Mouse (Mus musculus): ENCODE data around the gene Gstp2. TPM values are rescaled to one million over a fixed set of nuclear protein-coding genes. Genes with fewer than 3 reads are reported as not detected.

Gstp2 gene
- total RNA-seq, 4 experiments from 2014 or later: 131 to 147 (median 142) TPM

Other genes starting within 250 kb of the Gstp2 start
- 10 to 100 TPM in 1 of 4 experiments, 1 to 10 TPM in 3; 8.3 to 10.4 (median 8.7) TPM for gene Chka, start 194.2 kb downstream of the Gstp2 start, total RNA-seq (2022)
- gene Tcirg1, start 138.9 kb downstream of the Gstp2 start, total RNA-seq (2022): 10 to 100 TPM in 2 of 4 experiments, 1 to 10 TPM in 2; 8.5 to 13.9 (median 9.3) TPM
- gene Ndufs8, start 133.2 kb downstream of the Gstp2 start, total RNA-seq (2022): 100 to 1,000 TPM; 481 to 543 (median 507) TPM
- 1 to 10 TPM in 3 of 4 experiments, under 1 TPM in 1; 0.76 to 2.2 (median 1.6) TPM for gene Aldh3b1, start 116.2 kb downstream of the Gstp2 start, total RNA-seq (2022)
- gene Unc93b1, start 110.8 kb downstream of the Gstp2 start, total RNA-seq (2022): 10 to 100 TPM; 11.1 to 19.2 (median 13.7) TPM
- 1 to 10 TPM in 1 of 4 experiments, under 1 TPM in 3; 0.35 to 1.2 (median 0.55) TPM for gene Aldh3b3, start 87.4 kb downstream of the Gstp2 start, total RNA-seq (2022)
- gene Aldh3b2, start 73.7 kb downstream of the Gstp2 start, total RNA-seq (2022): under 1 TPM in 2 of 4 experiments, not detected in 2; 0.19 to 0.23 TPM
- gene Acy3, start 59.5 kb downstream of the Gstp2 start, total RNA-seq (2022): 10 to 100 TPM; 24.2 to 32.4 (median 28.4) TPM
- gene Tbx10, start 53.3 kb downstream of the Gstp2 start, total RNA-seq (2022): not detected
- 100 to 1,000 TPM; 134 to 165 (median 153) TPM for gene Nudt8, start 45.4 kb downstream of the Gstp2 start, total RNA-seq (2022)
- 1 to 10 TPM in 1 of 4 experiments, under 1 TPM in 3; 0.69 to 1.6 (median 0.81) TPM for gene Gm49405, start 45.4 kb downstream of the Gstp2 start, total RNA-seq (2022)
- gene Doc2g, start 42.7 kb downstream of the Gstp2 start, total RNA-seq (2022): 100 to 1,000 TPM; 255 to 281 (median 261) TPM
- gene Ndufv1, start 33.2 kb downstream of the Gstp2 start, total RNA-seq (2022): 1,000 to 10,000 TPM; 1,087 to 1,207 (median 1,176) TPM
- gene Gstp1, start 8.0 kb downstream of the Gstp2 start, total RNA-seq (2022): 100 to 1,000 TPM; 355 to 468 (median 390) TPM
- gene Gstp3, start 13.5 kb upstream of the Gstp2 start, total RNA-seq (2022): not detected
- not detected for gene Cabp2, start 35.6 kb upstream of the Gstp2 start, total RNA-seq (2022)
- gene Cdk2ap2, start 51.2 kb upstream of the Gstp2 start, total RNA-seq (2022): 10 to 100 TPM; 33.6 to 43.4 (median 39.5) TPM
- gene Pitpnm1, start 54.0 kb upstream of the Gstp2 start, total RNA-seq (2022): 10 to 100 TPM; 17.0 to 22.1 (median 18.3) TPM
- 10 to 100 TPM; 65.9 to 79.6 (median 70.7) TPM for gene Aip, start 79.8 kb upstream of the Gstp2 start, total RNA-seq (2022)
- not detected for gene Gpr152, start 93.8 kb upstream of the Gstp2 start, total RNA-seq (2022)
- not detected for gene Cabp4, start 98.0 kb upstream of the Gstp2 start, total RNA-seq (2022)
- 10 to 100 TPM; 34.9 to 55.9 (median 42.8) TPM for gene Coro1b, start 102.6 kb upstream of the Gstp2 start, total RNA-seq (2022)
- 1 to 10 TPM in 3 of 4 experiments, under 1 TPM in 1; 0.73 to 2.4 (median 1.3) TPM for gene Ptprcap, start 107.6 kb upstream of the Gstp2 start, total RNA-seq (2022)
- 10 to 100 TPM; 15.6 to 17.9 (median 17.0) TPM for gene Rps6kb2, start 117.3 kb upstream of the Gstp2 start, total RNA-seq (2022)
- gene Carns1, start 129.5 kb upstream of the Gstp2 start, total RNA-seq (2022): 10 to 100 TPM; 28.3 to 37.5 (median 30.5) TPM
- 10 to 100 TPM in 2 of 4 experiments, 1 to 10 TPM in 2; 8.6 to 19.6 (median 12.4) TPM for gene Tbc1d10c, start 145.3 kb upstream of the Gstp2 start, total RNA-seq (2022)
- gene Ppp1ca, start 146.0 kb upstream of the Gstp2 start, total RNA-seq (2022): 100 to 1,000 TPM; 261 to 310 (median 281) TPM
- gene Rad9a, start 155.6 kb upstream of the Gstp2 start, total RNA-seq (2022): 1 to 10 TPM; 5.3 to 6.2 (median 5.6) TPM
- 1 to 10 TPM in 2 of 4 experiments, under 1 TPM in 2; 0.57 to 1.6 (median 1.0) TPM for gene Clcf1, start 168.2 kb upstream of the Gstp2 start, total RNA-seq (2022)
- gene AC109138.7, start 168.3 kb upstream of the Gstp2 start, total RNA-seq (2022): under 1 TPM in 1 of 4 experiments, not detected in 3; 0.87 TPM
- 10 to 100 TPM; 11.9 to 17.5 (median 14.3) TPM for gene Pold4, start 185.9 kb upstream of the Gstp2 start, total RNA-seq (2022)
- gene Ssh3, start 223.2 kb upstream of the Gstp2 start, total RNA-seq (2022): 10 to 100 TPM in 2 of 4 experiments, 1 to 10 TPM in 2; 6.1 to 11.4 (median 8.1) TPM
- 1 to 10 TPM in 1 of 4 experiments, under 1 TPM in 3; 0.59 to 2.1 (median 0.80) TPM for gene Ankrd13d, start 237.1 kb upstream of the Gstp2 start, total RNA-seq (2022)

Measured in heart, adult 8-10 months (tissue).